Comparison of ENCODE assay signal across 7 mouse cellular contexts in genomic region chr15:5144021-5144778, GRCm38 (mm10). TPM values are rescaled to one million over a fixed set of nuclear protein-coding genes. Genes with fewer than 3 reads are reported as not detected.
DNase-seq lines count a peak whose midpoint lies in the region; ATAC-seq and TF ChIP-seq lines count a peak whose summit lies in the region.

No protein-coding gene starts in this region.

- H3K27ac ChIP-seq in brown adipose tissue, adult 24 weeks (replicated peaks; ENCODE audit: low read depth, low read length) = peak overlapping the region; percentile 58; the same call in 1 of the 2 replicates
- peak overlapping the region; percentile 92 for H3K27ac ChIP-seq in forebrain, embryonic 14.5 days (ENCODE audit: low read depth, low read length)
- peak overlapping the region; percentile 94 for H3K27ac ChIP-seq in hindbrain, embryonic 13.5 days
- H3K27ac ChIP-seq in small intestine, adult 2 months (ENCODE audit: insufficient read depth, low read depth, low read length) = no peak overlapping the region

- no peaks in the 10 kb centered on the region for H3K27me3 ChIP-seq in forebrain, embryonic 14.5 days (replicated peaks; ENCODE audit: control insufficient read depth, insufficient read depth, low read length)
- H3K27me3 ChIP-seq in hindbrain, embryonic 13.5 days = no peaks in the 10 kb centered on the region
- H3K27me3 ChIP-seq in small intestine, adult 2 months (ENCODE audit: control insufficient read depth, insufficient read depth, low read length) = no peaks in the 10 kb centered on the region

- ATAC-seq in forebrain, embryonic 14.5 days = peak; percentile 93
- peak; percentile 94 for ATAC-seq in hindbrain, embryonic 13.5 days (ENCODE audit: low FRiP score)

- peak; percentile 10 for TF ChIP-seq POLR2A in small intestine, adult 2 months (IDR thresholded peaks at IDR 0.05; ENCODE audit: low read depth, low read length)

- H3K4me2 ChIP-seq in forebrain, embryonic 14.5 days (ENCODE audit: low read length) = peak overlapping the region; percentile 60
- H3K4me2 ChIP-seq in hindbrain, embryonic 13.5 days = peak overlapping the region; percentile 67

- peak; percentile 23; the same call in 1 of the 2 replicates for TF ChIP-seq CTCF in small intestine, adult 2 months (IDR thresholded peaks at IDR 0.05; ENCODE audit: extremely low read depth, insufficient read length, insufficient replicate concordance, low read depth, low read length)

- peak; percentile 82 for DNase-seq in MN1 (ENCODE audit: low spot score)
- DNase-seq in forebrain, embryonic 14.5 days (ENCODE audit: low spot score) = peak; percentile 81
- peak; percentile 58 to 69 for DNase-seq in left cerebral cortex, postnatal 14 days (ENCODE audit: low spot score in 2 of 2)
- DNase-seq in mesoderm, embryonic 11.5 days (ENCODE audit: low read depth, low spot score) = peak; percentile 80

- intact Hi-C loops in left cerebral cortex, postnatal 14 days (cut with DNase I) = no loop called here

- no peaks in the 10 kb centered on the region for H3K36me3 ChIP-seq in forebrain, embryonic 14.5 days (ENCODE audit: control insufficient read depth, insufficient read depth, low read length)
- no peaks in the 10 kb centered on the region for H3K36me3 ChIP-seq in hindbrain, embryonic 13.5 days
- H3K36me3 ChIP-seq in small intestine, adult 2 months (ENCODE audit: control insufficient read depth, insufficient read depth, low read length) = no peaks in the 10 kb centered on the region

- H3K9ac ChIP-seq in forebrain, embryonic 14.5 days (ENCODE audit: low read length) = peak overlapping the region; percentile 83
- peak overlapping the region; percentile 89 for H3K9ac ChIP-seq in hindbrain, embryonic 13.5 days

- H3K4me1 ChIP-seq in brown adipose tissue, adult 24 weeks (ENCODE audit: control insufficient read depth, insufficient read depth, insufficient read length, low read length) = peaks cover 12% of the 10 kb centered on the region; the same call in 1 of the 2 replicates
- H3K4me1 ChIP-seq in forebrain, embryonic 14.5 days (ENCODE audit: control insufficient read depth, insufficient read depth, low read length) = peaks cover 15% of the 10 kb centered on the region; the same call in 1 of the 2 replicates
- peaks cover 16% of the 10 kb centered on the region for H3K4me1 ChIP-seq in hindbrain, embryonic 13.5 days (replicated peaks)
- peaks cover 8% of the 10 kb centered on the region; the same call in 1 of the 2 replicates for H3K4me1 ChIP-seq in small intestine, adult 2 months (ENCODE audit: control insufficient read depth, insufficient read depth, insufficient read length, low read length)

- no peaks in the 10 kb centered on the region for H3K9me3 ChIP-seq in forebrain, embryonic 14.5 days (replicated peaks; ENCODE audit: control insufficient read depth, low read length)
- no peaks in the 10 kb centered on the region for H3K9me3 ChIP-seq in hindbrain, embryonic 13.5 days

- H3K4me3 ChIP-seq in brown adipose tissue, adult 24 weeks (ENCODE audit: insufficient read depth, low read depth, low read length) = peak overlapping the region; percentile 79
- H3K4me3 ChIP-seq in forebrain, embryonic 14.5 days (ENCODE audit: low read depth, low read length) = peak overlapping the region; percentile 78
- peak overlapping the region; percentile 82 for H3K4me3 ChIP-seq in hindbrain, embryonic 13.5 days
- H3K4me3 ChIP-seq in small intestine, adult 2 months (ENCODE audit: low read depth, low read length) = peak overlapping the region; percentile 95

- 1% methylated on average over 46 of the region's 61 CpGs for WGBS in forebrain, embryonic 14.5 days
- WGBS in hindbrain, embryonic 13.5 days = 3% methylated on average over 46 of the region's 61 CpGs
- WGBS in small intestine, adult 2 months = under 1% methylated on average over 61 of the region's 61 CpGs

RNA-seq across cellular contexts. Expression of gene Prkaa1, which starts 0.5 kb away (rescaled TPM):
- 18.6 and 23.4 TPM in 2 replicates for polyA plus RNA-seq in brown adipose tissue, adult 24 weeks (2012; ENCODE audit: insufficient read depth, insufficient read length, missing spikeins)
- 15.7 and 17.0 TPM in 2 replicates for polyA plus RNA-seq in forebrain, embryonic 14.5 days (2014; fragmentation: Nextera tagmentation; extraction: Ambion mirVana)
- polyA plus RNA-seq in hindbrain, embryonic 13.5 days (2015; fragmentation: Nextera tagmentation; extraction: Ambion mirVana) = 14.3 and 15.6 TPM in 2 replicates
- total RNA-seq in left cerebral cortex, postnatal 14 days (2021) = 10 to 100 TPM; 15.8 to 17.5 TPM
- polyA plus RNA-seq in small intestine, adult 2 months (2012; rRNA removed) = 0.55 and 1.1 TPM in 2 replicates

RNA-seq across cellular contexts. Expression of gene Rpl37, which starts 27.8 kb away (rescaled TPM):
- 272 and 605 TPM in 2 replicates for polyA plus RNA-seq in brown adipose tissue, adult 24 weeks (2012; ENCODE audit: insufficient read depth, insufficient read length, missing spikeins)
- polyA plus RNA-seq in forebrain, embryonic 14.5 days (2014; fragmentation: Nextera tagmentation; extraction: Ambion mirVana) = 391 and 567 TPM in 2 replicates
- 426 and 444 TPM in 2 replicates for polyA plus RNA-seq in hindbrain, embryonic 13.5 days (2015; fragmentation: Nextera tagmentation; extraction: Ambion mirVana)
- total RNA-seq in left cerebral cortex, postnatal 14 days (2021) = 100 to 1,000 TPM; 217 TPM
- polyA plus RNA-seq in small intestine, adult 2 months (2012; rRNA removed) = 410 and 563 TPM in 2 replicates

RNA-seq across cellular contexts. Expression of gene Card6, which starts 35.9 kb away (rescaled TPM):
- polyA plus RNA-seq in brown adipose tissue, adult 24 weeks (2012; ENCODE audit: insufficient read depth, insufficient read length, missing spikeins) = 1.6 and 2.4 TPM in 2 replicates
- 0.72 and 0.85 TPM in 2 replicates for polyA plus RNA-seq in forebrain, embryonic 14.5 days (2014; fragmentation: Nextera tagmentation; extraction: Ambion mirVana)
- polyA plus RNA-seq in hindbrain, embryonic 13.5 days (2015; fragmentation: Nextera tagmentation; extraction: Ambion mirVana) = 0.93 and 1.0 TPM in 2 replicates
- 1 to 10 TPM in 1 of 2 experiments, under 1 TPM in 1; 0.89 to 2.0 TPM for total RNA-seq in left cerebral cortex, postnatal 14 days (2021)
- polyA plus RNA-seq in small intestine, adult 2 months (2012; rRNA removed) = 1.1 and 1.4 TPM in 2 replicates

RNA-seq across cellular contexts. Expression of gene Ttc33, which starts 41.1 kb away (rescaled TPM):
- 18.9 and 23.4 TPM in 2 replicates for polyA plus RNA-seq in brown adipose tissue, adult 24 weeks (2012; ENCODE audit: insufficient read depth, insufficient read length, missing spikeins)
- polyA plus RNA-seq in forebrain, embryonic 14.5 days (2014; fragmentation: Nextera tagmentation; extraction: Ambion mirVana) = 65.6 and 75.5 TPM in 2 replicates
- 55.7 and 59.8 TPM in 2 replicates for polyA plus RNA-seq in hindbrain, embryonic 13.5 days (2015; fragmentation: Nextera tagmentation; extraction: Ambion mirVana)
- 10 to 100 TPM; 48.6 to 60.0 TPM for total RNA-seq in left cerebral cortex, postnatal 14 days (2021)
- polyA plus RNA-seq in small intestine, adult 2 months (2012; rRNA removed) = 0.76 and 1.4 TPM in 2 replicates
